Comparison of ENCODE assay signal across 21 mouse cellular contexts in the genomic region with DNA sequence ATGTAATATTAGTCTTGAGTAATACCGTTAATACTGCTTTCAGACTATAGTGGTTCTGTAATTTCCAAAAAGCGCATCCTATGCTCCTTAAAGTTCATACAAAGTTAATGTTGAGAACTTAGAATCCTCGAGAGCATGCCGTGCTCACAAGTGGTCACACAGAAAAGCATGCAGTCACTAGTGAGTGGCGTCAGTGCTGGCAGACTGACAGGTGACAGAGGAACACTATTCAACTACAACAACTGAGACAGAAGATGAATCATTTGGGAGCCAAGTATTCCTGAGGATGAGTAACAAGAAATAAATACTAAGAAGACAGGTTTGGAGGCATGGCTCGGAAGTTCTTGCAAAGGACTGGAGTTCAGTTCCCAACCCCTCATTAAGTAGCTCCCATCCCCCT. TPM values are rescaled to one million over a fixed set of nuclear protein-coding genes. Genes with fewer than 3 reads are reported as not detected.
DNase-seq lines count a peak whose midpoint lies in the region; TF ChIP-seq lines count a peak whose summit lies in the region.
"Had no signal": no experiment of that assay in that cellular context is flagged by ENCODE, and none has a peak within 500 bp of the region (broad histone marks: within the 10 kb centered on the region; RNA-seq: fewer than 3 reads in every experiment).

No protein-coding gene starts in this region.

- peak overlapping the region; percentile 79 for H3K27ac ChIP-seq in gastrocnemius, adult 2 months
- H3K27ac ChIP-seq: forebrain, embryonic 10.5 days; forebrain, embryonic 13.5 days; heart, adult 2 months; hindbrain, embryonic 10.5 days; hindbrain, embryonic 13.5 days; intestine, embryonic 15.5 days; kidney, embryonic 15.5 days had no signal

- no peak for TF ChIP-seq CTCF in gastrocnemius, adult 2 months (IDR thresholded peaks at IDR 0.05)

- DNase-seq in adrenal gland, adult 2 months: peak; percentile 59
- no peak for DNase-seq in adrenal gland, postnatal 4 days (ENCODE audit: low spot score in 2 of 2)
- peak; percentile 51 for DNase-seq in gastrocnemius, adult 2 months
- no peak for DNase-seq in gastrocnemius, postnatal 10 days
- peak; percentile 25 for DNase-seq in heart, postnatal 4 days
- DNase-seq in heart, adult 8-10 months (ENCODE audit: low spot score): no peak
- peak; percentile 40 for DNase-seq in brain, adult 2 months (ENCODE audit: low read depth, low spot score)
- no peak for DNase-seq in layer of hippocampus, adult 8-10 months (ENCODE audit: low spot score in 2 of 2)
- DNase-seq: cerebellum, adult 18-20 months; cerebellum, adult 9-10 months; cerebellum, postnatal 14 days; gastrocnemius, postnatal 25 days; heart, adult 2 months; kidney, adult 11 months; kidney, adult 8-10 months had no signal

- H3K4me3 ChIP-seq in gastrocnemius, adult 2 months: no peak overlapping the region
- H3K4me3 ChIP-seq: forebrain, embryonic 10.5 days; forebrain, embryonic 13.5 days; heart, adult 2 months; hindbrain, embryonic 10.5 days; hindbrain, embryonic 13.5 days; intestine, embryonic 15.5 days; kidney, embryonic 15.5 days had no signal

- intact Hi-C loops in gastrocnemius, adult 2 months (cut with DNase I): no loop called here

RNA-seq across cellular contexts. Expression of a gene that starts 19.7 kb away (rescaled TPM):
- 10 to 100 TPM; 51.8 to 56.7 TPM for total RNA-seq in adrenal gland, adult 2 months (2021)
- 4.2 and 5.3 TPM in 2 replicates for polyA plus RNA-seq in adrenal gland, adult 2 months (2012; rRNA removed)
- 10 to 100 TPM; 47.6 to 50.0 TPM for total RNA-seq in adrenal gland, postnatal 4 days (2021)
- 10 to 100 TPM; 42.9 to 53.6 TPM for total RNA-seq in gastrocnemius, adult 2 months (2021)
- 10 to 100 TPM; 36.0 to 48.8 TPM for total RNA-seq in gastrocnemius, postnatal 10 days (2021)
- 10 to 100 TPM; 38.7 to 39.1 TPM for total RNA-seq in heart, postnatal 4 days (2021)
- 10 to 100 TPM; 18.7 to 24.2 (median 22.0) TPM for total RNA-seq in heart, adult 8-10 months (2022)
- total RNA-seq in layer of hippocampus, adult 8-10 months (2022): 10 to 100 TPM; 19.2 to 20.3 (median 20.1) TPM

Comparison
In these comparisons a context has a peak if more than half of its experiments do, and no peak if none do; other contexts are left out.
1. DNase-seq: peak in adrenal gland, adult 2 months (single experiment), gastrocnemius, adult 2 months (single experiment), heart, postnatal 4 days (single experiment) and brain, adult 2 months (single experiment); none in adrenal gland, postnatal 4 days (0 of 2), gastrocnemius, postnatal 10 days (single experiment), heart, adult 8-10 months (single experiment) and layer of hippocampus, adult 8-10 months (0 of 2).